Mouse (Mus musculus) natural killer cell, adult 2 months (primary cell): ENCODE measurements around the gene Arhgef15.
"Not testable (repeated sequence)": the region's sequence is repeated elsewhere in the genome, so short reads cannot be mapped to it uniquely, and the experiment has no call there.

Experiments used
- DNase-seq, 2 experiments: peaks; one replicate each; pipeline ENCODE4 v3.0.0; 2022; ENCODE audit warnings: low spot score in 2 of 2

Gene Arhgef15

GRCm38 (mm10) chr11:68965050-68965449 lies 7.8 kb upstream of the Arhgef15 start:
- DNase-seq: no peak

- DNase-seq: no peak
These were observed 6.1 kb upstream of the Arhgef15 start for GRCm38 (mm10) chr11:68963405-68963804.

DNA sequence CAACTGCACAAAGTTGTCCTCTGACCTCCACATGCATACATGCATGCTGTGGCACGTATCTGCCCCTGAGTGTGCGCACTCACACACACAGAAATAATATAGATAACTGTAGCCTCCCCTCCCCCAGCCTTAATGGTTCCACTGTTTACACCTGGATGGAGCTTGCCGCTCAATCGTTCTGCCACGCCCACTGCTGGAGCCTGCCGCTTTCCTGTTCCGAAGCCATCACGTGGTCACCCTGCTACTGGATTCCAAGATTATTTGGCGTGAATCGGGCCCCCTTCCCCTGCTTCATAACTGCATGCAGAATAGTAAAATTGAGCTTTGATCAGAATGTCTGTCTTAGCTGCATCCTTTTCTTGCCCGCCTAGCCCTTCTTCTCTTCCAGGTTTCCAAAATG lies 4.9 kb upstream of the Arhgef15 start:
- DNase-seq: not testable (repeated sequence)

DNA sequence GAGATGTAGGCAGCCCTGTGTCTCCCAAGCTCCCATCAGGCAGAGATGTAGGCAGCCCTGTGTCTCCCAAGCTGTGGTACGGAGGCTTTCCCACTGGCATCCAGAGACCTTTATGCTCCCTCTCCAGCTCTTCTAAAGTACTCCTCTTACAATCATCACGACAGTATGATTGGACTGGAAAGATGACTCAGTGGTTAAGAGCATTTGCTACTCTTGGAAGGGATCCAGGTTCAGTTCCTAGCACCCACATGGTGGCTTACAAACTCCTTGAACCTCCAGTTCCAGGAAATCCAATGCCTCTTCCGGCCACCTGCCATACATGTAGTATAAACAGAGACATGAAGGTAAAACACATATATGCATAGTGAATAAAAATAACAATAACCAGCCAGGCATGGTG lies 4.3 kb upstream of the Arhgef15 start:
- no peak for DNase-seq

- no peak for DNase-seq
These were observed 691 bp upstream of the Arhgef15 start for GRCm38 (mm10) chr11:68957971-68958370.

DNA sequence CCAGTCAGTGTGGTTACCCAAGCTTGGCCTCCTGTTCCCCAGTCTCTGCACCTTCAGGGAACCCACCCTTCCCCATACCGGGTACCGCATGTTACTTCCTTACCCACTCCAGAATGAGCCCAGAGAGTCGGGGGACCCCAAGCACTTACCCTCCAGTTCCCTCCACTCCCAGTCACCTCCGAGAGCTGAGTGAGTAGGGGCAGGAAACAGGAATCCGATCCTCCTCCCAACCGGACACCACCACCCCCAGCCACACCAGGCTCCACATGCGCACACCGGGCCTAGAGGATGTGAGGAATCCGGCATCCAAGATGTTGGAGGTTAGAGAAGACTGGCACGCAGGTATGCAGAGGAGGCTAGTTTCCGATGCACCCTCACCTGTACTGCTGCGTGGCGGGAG lies 583 bp downstream of the Arhgef15 start:
- no peak for DNase-seq

- DNase-seq: no peak
These were observed 1.2 kb downstream of the Arhgef15 start for GRCm38 (mm10) chr11:68956107-68956506.

GRCm38 (mm10) chr11:68955473-68955872 lies 1.8 kb downstream of the Arhgef15 start:
- DNase-seq: no peak

DNA sequence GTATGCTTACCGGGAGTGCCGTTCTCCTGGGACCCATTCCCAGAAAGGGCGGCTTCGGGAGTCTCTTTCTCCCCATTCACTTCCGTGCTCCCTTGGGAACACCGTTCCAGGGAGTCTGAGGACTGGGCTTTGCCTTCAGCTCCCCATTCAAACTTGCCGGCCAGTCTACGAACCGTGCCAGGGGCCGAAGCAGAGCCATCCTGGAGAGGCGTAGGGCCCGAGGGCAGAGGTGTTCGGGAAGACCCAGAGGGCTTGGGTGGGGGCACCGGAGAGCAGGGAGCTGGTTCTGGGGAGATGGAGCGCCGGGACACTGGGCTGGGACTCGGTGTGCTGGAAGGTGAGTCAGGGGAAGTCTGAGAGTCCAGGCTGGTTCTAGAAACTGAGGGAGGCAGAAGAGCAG lies 2.9 kb downstream of the Arhgef15 start:
- DNase-seq: no peak

DNA sequence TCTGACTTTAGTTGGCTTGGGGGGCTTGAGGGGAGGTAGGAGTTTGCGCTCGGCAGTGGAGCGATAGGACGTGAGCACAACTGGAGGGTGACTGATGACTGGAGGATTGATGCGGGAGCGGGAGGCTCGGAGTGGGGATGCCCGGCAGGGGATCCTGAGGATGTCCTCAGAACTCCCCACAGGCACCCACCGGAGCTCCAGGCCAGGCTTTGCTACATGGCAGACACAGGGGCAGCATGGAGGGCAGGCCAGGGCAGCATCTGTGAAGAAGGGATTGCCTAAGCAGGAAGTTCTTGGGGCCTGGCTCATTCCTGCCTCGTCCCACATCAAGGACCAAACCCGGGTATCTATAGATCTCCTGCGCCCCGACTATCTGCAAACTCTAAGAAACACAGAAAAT lies 3.4 kb downstream of the Arhgef15 start:
- no peak for DNase-seq

DNA sequence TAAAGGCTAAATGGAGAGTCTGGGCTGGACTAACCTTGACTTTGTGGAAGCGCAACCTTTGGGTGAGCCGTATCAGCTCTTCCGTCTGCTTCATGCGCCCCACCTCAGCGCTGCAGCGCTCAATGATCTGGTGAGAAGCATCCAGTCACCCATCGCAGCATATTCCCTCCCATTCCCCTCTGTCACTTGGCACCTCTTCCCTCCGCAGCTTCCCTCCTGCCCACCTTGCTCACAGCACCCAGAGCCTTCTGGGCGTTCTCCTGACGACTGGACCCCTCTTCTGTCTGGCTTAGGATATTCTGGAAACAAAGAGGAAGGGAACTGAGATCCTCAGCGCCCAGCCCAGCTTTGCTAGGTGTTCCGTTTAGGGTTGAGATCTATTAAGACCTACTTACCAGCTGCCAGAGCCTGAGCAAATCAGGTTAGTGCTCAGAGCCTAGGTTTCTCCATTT lies 9.7 kb downstream of the Arhgef15 start:
- no peak for DNase-seq

DNA sequence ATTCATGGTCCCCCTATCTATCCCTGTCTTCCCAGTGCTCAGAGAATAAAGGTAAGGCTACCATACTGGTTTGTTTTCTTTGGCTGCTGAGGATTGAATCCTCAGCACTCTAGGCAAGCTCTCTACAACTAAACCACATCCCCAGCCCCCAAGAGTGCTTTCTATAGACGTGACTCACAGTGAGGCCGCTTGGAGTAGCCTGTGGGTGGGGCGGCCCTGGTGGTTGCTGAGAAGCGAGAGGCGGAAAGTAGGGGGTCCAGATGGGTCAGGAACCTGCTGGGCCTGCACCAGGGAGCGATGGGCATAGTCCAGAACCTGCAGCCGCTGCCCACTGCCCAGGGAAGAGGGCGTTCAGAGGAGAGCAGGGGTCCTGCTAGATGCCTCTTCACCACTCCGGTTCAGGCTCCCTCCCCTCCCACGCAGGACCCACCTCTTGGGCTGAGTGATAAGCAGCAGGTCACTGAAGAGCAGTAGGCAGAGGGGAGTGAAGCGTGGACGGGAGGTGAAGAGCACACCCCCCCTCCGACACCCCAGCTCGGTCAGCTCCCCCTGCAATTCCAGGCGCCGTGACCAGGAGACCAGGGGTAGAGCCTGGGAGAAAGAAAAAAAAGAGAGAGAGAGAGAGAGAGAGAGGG lies 10.4 kb downstream of the Arhgef15 start:
- no peak for DNase-seq

DNA sequence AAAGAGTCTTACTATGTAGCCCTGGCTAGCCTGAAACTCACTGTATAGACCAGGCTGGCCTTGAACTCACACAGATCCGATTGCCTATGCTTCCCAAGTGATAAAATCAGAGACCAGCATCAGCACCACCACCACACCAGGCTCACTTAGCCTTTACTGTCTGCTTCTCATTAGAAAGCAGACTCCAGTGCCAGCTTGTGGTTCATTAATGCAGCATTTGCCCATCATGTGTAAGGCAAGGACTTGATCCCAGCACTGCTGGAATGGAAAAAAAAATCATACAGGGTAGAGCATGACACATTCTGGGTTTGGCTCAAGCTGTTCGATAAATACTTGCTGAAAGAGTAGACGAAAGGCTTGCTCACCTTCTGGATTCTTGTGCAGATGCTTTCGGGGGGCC lies 11.3 kb downstream of the Arhgef15 start:
- no peak for DNase-seq

GRCm38 (mm10) chr11:68945245-68945644 lies 12.0 kb downstream of the Arhgef15 start:
- DNase-seq: no peak

- no peak for DNase-seq
These were observed 14.5 kb downstream of the Arhgef15 start for GRCm38 (mm10) chr11:68942731-68943130.

GRCm38 (mm10) chr11:68940516-68940915 lies 16.8 kb downstream of the Arhgef15 start:
- DNase-seq: no peak

GRCm38 (mm10) chr11:68939451-68940304 lies 17.6 kb downstream of the Arhgef15 start:
- peak; percentile 80 for DNase-seq

GRCm38 (mm10) chr11:68936951-68937350 lies 20.3 kb downstream of the Arhgef15 start:
- DNase-seq: not testable (repeated sequence)

GRCm38 (mm10) chr11:68933885-68934507 lies 23.3 kb downstream of the Arhgef15 start:
- DNase-seq: no peak

DNA sequence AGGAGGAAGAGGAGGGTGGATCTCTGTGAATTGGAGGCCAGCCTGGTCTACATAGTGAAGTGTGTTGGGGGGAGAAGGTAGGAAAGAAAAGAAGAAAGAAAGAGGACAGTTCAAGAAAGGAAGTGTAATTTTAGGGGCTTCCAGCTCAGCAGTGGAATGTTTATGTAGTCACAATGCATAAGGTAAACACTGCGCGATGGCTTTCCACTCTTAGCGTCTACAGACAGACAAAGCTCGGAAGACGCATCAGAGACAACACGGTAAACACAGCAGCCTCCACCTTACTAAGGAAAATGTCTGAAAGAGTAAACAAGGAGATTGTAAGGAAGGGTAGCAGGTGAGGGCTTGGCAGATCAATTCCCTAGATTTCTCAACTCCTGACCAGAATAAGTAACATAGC lies 27.3 kb downstream of the Arhgef15 start:
- no peak for DNase-seq

GRCm38 (mm10) chr11:68926981-68927380 lies 30.3 kb downstream of the Arhgef15 start, which contains the start of gene Odf4:
Gene Odf4, minus strand, starts transcription at chr11:68927081.
- DNase-seq: no peak

GRCm38 (mm10) chr11:68924749-68925148 lies 32.5 kb downstream of the Arhgef15 start:
- no peak for DNase-seq

DNA sequence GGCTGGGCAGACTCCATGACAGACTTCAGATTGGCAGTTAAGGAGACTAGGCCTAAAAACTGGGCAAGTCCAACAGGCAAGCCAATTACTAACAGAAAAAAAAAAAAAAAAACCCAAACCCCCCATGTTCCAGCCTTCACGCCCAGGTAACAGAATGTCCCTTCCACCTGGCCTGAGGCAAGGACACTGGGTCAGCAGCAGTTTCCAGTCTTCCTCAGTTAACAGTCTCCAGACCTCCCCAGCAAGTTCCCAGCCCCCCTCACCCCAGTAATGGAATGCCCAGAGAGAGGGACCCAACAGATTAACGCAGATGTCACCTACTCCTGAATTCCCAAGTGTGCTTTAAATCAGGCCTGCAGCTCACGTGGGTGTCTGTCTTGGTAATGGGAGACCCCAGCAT lies 34.1 kb downstream of the Arhgef15 start:
- no peak for DNase-seq
